Mouse (Mus musculus) cortical plate, adult 2 months (tissue): Measurements from ENCODE around the gene Pigf. TPM values are rescaled to one million over a fixed set of nuclear protein-coding genes. Genes with fewer than 3 reads are reported as not detected.
"Not testable (repeated sequence)": the region's sequence is repeated elsewhere in the genome, so short reads cannot be mapped to it uniquely, and the experiment has no call there.

ENCODE experiments used
- H3K27ac ChIP-seq: fragments of 200-500 bp; 2 replicates; pipeline ENCODE4 v1.5.1; 2012; ENCODE audit warnings: low read length, control low read depth, inconsistent platforms; ENCODE audit not compliant: insufficient read depth
- H3K4me1 ChIP-seq: fragments of 200-500 bp; 2 replicates; pipeline ENCODE4 v1.6.1; 2011; ENCODE audit warnings: low read length; ENCODE audit not compliant: control insufficient read depth, insufficient read depth
- H3K4me3 ChIP-seq: fragments of 200-500 bp; 2 replicates; pipeline ENCODE4 v1.5.1; 2011; ENCODE audit warnings: mild to moderate bottlenecking, low read length, control low read depth; ENCODE audit not compliant: insufficient read depth
- CTCF ChIP-seq: fragments of 200-500 bp; IDR thresholded peaks from 2 replicates; pipeline ENCODE4 v1.5.1; 2011; ENCODE audit warnings: mild to moderate bottlenecking, control low read depth, low read length; ENCODE audit not compliant: insufficient read depth; ENCODE audit errors: extremely low read depth
- POLR2A ChIP-seq: fragments of 200-500 bp; IDR thresholded peaks from 2 replicates; pipeline ENCODE4 v1.6.1; 2011; ENCODE audit warnings: mild to moderate bottlenecking, low read length, control low read depth; ENCODE audit not compliant: insufficient read depth; ENCODE audit errors: extremely low read depth
- polyA plus RNA-seq: library from polyadenylated mRNA; depleted of rRNA; stranded (reverse); fragments of >200 nt; gene quantifications from 2 replicates; pipeline ENCODE4 v1.2.3, GENCODE M21; 2012; rRNA removed

The Pigf gene
- polyA plus RNA-seq, result 14.2 and 14.6 TPM in 2 replicates

DNA sequence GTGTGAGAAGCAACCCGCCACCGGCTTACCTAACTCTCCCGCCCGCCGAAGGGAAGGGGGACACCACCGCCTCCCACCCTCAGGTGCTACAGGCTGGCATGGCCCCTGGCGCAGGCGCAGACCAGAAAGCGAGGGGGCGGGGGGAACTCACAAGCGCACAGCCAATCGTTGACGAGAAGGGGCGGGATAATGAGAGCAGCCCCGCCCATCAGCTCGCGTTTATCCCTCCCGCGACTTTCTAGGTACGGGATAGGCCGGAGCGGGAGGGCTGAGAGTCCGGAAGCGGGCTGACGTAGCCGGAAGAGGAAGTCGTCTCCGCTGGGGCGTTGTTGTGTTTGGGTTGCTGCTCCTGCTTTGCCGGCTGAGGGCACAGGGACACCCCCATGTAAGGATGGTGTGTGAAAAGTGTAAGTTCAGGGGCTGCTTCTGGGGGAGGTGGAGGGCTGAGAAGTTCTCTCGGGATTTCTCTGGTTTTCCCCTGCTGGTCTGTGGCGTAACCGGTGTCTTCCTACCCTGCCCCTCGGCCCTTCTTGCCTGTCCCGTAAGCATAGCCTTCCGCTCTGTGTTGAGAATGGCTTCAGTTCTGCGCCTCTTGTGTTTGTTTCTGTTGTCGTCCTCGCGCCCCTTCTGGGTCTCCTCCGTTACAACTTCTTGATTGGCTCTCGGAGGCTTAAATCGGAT is at the start of gene Pigf, which contains the start of gene Cript:
Pigf (minus strand) TSS at position 138 of the 681 bp plus-strand sequence.
Cript (plus strand) TSS at position 282 of the 681 bp plus-strand sequence.
- TF ChIP-seq CTCF (0 out of 2 replicates have a peak, but pooled peaks have one; percentile 3), POLR2A (peak; percentile 90)
- Histone ChIP-seq H3K27ac (no peak within 1 kb of the TSS), H3K4me1 (peaks cover 2% of the 10 kb centered on the region; the same call in 1 of the 2 replicates), H3K4me3 (peak within 1 kb of the TSS; percentile 82)

- no peak for TF ChIP-seq POLR2A
- no peak for TF ChIP-seq CTCF
- Histone ChIP-seq H3K4me1 (no peaks in the 10 kb centered on the region), H3K27ac (no peak overlapping the region), H3K4me3 (no peak overlapping the region)
Measured at GRCm38 (mm10) chr17:87073470-87073869, 48.3 kb upstream of the Pigf start.

DNA sequence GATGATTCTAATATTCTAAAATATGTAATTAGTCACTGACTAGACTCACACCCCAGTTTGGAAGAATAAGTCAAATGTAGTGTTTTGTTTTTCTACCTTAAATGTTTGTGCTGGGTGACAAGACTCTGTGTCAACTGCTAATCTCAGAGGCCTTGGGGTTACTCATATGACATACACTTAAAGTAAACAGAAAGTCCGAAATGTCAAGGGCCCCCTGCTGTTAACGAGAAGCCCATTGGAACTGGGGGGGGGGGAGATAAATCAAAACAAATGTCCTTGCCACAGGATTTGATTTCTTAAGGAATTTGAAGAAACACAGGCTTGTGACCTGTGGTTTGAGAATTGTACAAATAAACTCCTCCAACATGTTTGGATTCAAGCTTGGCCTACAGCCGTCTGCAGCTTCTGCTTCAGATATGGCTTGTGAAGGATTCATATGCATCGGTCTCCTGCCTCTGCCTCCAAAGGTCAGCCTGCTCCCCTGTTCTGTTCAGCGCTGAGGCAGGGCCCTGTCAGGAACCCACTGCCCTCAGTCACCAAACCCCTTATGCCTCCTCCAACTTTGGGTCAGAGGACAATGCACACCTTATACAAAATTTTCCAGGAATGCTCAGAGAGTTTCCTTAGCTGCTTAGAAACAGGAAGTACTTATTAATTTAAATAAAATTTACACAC is 47.7 kb upstream of the Pigf start:
- H3K4me1 ChIP-seq, result no peaks in the 10 kb centered on the region
- H3K4me3 ChIP-seq, result no peak overlapping the region
- TF ChIP-seq CTCF, result no peak
- TF ChIP-seq POLR2A, result no peak
- H3K27ac ChIP-seq, result no peak overlapping the region

- not testable (repeated sequence) for H3K4me3 ChIP-seq, H3K4me1 ChIP-seq, H3K27ac ChIP-seq
Measured at GRCm38 (mm10) chr17:87072183-87072582, 47.0 kb upstream of the Pigf start.

GRCm38 (mm10) chr17:87068997-87069396 is 43.8 kb upstream of the Pigf start:
- Histone ChIP-seq H3K4me1 (no peaks in the 10 kb centered on the region), H3K4me3 (no peak overlapping the region), H3K27ac (no peak overlapping the region)
- no peak for TF ChIP-seq CTCF
- TF ChIP-seq POLR2A, result no peak

- Histone ChIP-seq H3K27ac (no peak overlapping the region), H3K4me1 (no peaks in the 10 kb centered on the region), H3K4me3 (no peak overlapping the region)
- TF ChIP-seq POLR2A (no peak), CTCF (no peak)
Measured at GRCm38 (mm10) chr17:87063969-87064368, 38.8 kb upstream of the Pigf start.

GRCm38 (mm10) chr17:87063461-87063860 is 38.3 kb upstream of the Pigf start:
- Histone ChIP-seq H3K27ac (no peak overlapping the region), H3K4me3 (no peak overlapping the region), H3K4me1 (no peaks in the 10 kb centered on the region)
- TF ChIP-seq CTCF (no peak), POLR2A (no peak)

DNA sequence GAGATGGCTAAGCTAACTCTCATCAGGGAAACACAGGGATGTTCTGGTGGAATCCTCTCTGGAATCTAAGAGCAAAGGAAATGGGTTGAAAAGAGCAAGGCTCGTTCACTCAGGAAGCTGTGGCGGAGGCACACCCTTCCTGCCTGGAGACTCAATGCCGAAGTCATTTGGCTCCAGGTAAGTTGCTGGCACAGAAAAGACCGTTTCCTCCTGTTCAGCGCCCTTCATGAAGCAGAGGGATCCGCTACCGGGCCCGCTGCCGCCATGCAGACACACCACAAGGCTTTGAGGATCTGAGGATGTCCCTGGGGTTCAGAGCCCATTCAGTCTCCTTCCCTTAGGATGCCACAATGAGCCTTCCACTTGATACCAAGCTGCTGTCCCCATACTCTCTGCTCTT is 37.4 kb upstream of the Pigf start:
- TF ChIP-seq CTCF, result no peak
- no peak for TF ChIP-seq POLR2A
- H3K4me1 ChIP-seq, result no peaks in the 10 kb centered on the region
- H3K27ac ChIP-seq, result no peak overlapping the region
- H3K4me3 ChIP-seq, result no peak overlapping the region

GRCm38 (mm10) chr17:87057486-87058266 is 32.5 kb upstream of the Pigf start:
- Histone ChIP-seq H3K27ac (no peak overlapping the region), H3K4me1 (peaks cover 5% of the 10 kb centered on the region), H3K4me3 (no peak overlapping the region)
- TF ChIP-seq CTCF (no peak), POLR2A (no peak)

DNA sequence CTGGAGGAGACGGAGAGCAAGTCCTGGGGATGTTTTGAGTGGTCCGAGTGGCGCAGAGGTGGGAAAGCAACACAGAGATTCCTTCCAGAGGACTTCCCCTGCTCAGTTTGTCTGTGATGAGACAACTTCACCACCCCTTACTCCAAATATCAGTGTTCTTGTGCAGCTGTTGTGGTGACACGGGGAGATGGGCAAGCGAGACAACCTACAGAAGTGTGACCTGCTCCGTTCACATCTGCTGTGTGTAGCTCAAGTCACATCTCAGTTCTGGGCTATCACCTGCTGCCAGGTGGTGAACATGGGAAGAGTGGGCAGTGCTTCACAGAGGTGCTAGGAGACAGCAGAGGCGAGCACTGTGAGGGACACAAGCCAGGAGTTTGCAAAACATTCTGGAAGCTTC is 31.6 kb upstream of the Pigf start:
- no peak for TF ChIP-seq CTCF
- Histone ChIP-seq H3K27ac (no peak overlapping the region), H3K4me1 (peaks cover 5% of the 10 kb centered on the region), H3K4me3 (no peak overlapping the region)
